Mouse (Mus musculus) midbrain, embryonic 16.5 days (tissue): Measurements from ENCODE around the gene Foxe3. TPM values are rescaled to one million over a fixed set of nuclear protein-coding genes. Genes with fewer than 3 reads are reported as not detected.

ENCODE experiments used
- ATAC-seq: fragments of 200-750 bp; cut with Nextera tagmentation; 2 replicates; pipeline ENCODE4 v1.8.0; 2017; ENCODE audit warnings: moderate TSS enrichment
- H3K27ac ChIP-seq: fragments of 300-500 bp; sonication (generic); 2 replicates; pipeline ENCODE4 v1.5.1; 2014; ENCODE audit warnings: mild to moderate bottlenecking, low read length, mixed read lengths
- H3K27me3 ChIP-seq: fragments of 300-500 bp; sonication (generic); 2 replicates; pipeline ENCODE4 v1.6.1; 2014; ENCODE audit warnings: low read depth, low read length, mixed read lengths; ENCODE audit not compliant: control insufficient read depth, insufficient read depth
- H3K36me3 ChIP-seq: fragments of 300-500 bp; sonication (generic); 2 replicates; pipeline ENCODE4 v1.6.1; 2014; ENCODE audit warnings: mild to moderate bottlenecking, low read length, moderate library complexity, mixed read lengths; ENCODE audit not compliant: control insufficient read depth, insufficient read depth
- H3K4me1 ChIP-seq: fragments of 300-500 bp; sonication (generic); 2 replicates; pipeline ENCODE4 v1.6.1; 2014; ENCODE audit warnings: mild to moderate bottlenecking, low read length, mixed read lengths; ENCODE audit not compliant: control insufficient read depth, insufficient read depth
- H3K4me2 ChIP-seq: fragments of 300-500 bp; sonication (generic); 2 replicates; pipeline ENCODE4 v1.6.1; 2014; ENCODE audit warnings: mild to moderate bottlenecking, low read length, mixed read lengths
- H3K4me3 ChIP-seq: fragments of 300-500 bp; sonication (generic); 2 replicates; pipeline ENCODE4 v1.5.1; 2014; ENCODE audit warnings: low read depth, mild to moderate bottlenecking, low read length, moderate library complexity, mixed read lengths
- H3K9ac ChIP-seq: fragments of 300-500 bp; sonication (generic); 2 replicates; pipeline ENCODE4 v1.6.1; 2014; ENCODE audit warnings: low read depth, low read length, mixed read lengths
- H3K9me3 ChIP-seq: fragments of 300-500 bp; sonication (generic); replicated peaks from 2 replicates; pipeline ENCODE4 v1.6.1; 2014; ENCODE audit warnings: mild to moderate bottlenecking, low read length, mixed read lengths; ENCODE audit not compliant: control insufficient read depth, poor library complexity, severe bottlenecking
- WGBS: fragments of 180-500 bp; shearing (Covaris S2); extraction: QIAGEN DNeasy Blood & Tissue Kit; methylation state at CpG from one replicate; pipeline ENCODE4 v1.1.7; 2014; 5-methylcytosine and 5-hydroxymethylcytosine counted together
- polyA plus RNA-seq: library from polyadenylated mRNA; unstranded; fragments of >200 nt; fragmentation: Nextera tagmentation; extraction: Ambion mirVana; gene quantifications from 2 replicates; pipeline ENCODE4 v1.2.1, GENCODE M21; 2015

Foxe3 gene
- polyA plus RNA-seq, 1 experiment from 2014 or later, result not detected

DNA sequence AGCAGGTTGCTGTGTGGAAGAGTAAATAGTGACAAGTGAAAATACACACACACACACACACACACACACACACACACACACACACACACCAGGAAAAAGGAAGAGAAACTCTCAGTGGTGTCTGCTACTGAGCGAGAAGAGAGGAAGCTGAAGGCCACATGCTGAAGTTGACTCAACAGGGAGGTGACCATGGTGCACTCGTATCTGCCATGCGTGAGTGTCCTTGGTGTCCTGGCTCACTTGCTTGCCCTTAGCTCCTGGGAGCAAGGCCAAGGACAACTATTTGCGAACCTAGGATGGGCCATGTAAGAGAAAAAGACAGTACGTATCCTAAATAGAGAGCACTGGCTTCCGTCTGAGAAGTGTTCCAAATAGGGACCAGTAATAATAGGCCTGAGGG lies 8.4 kb upstream of the Foxe3 start:
- Histone ChIP-seq H3K9me3 (no peaks in the 10 kb centered on the region), H3K27ac (no peak overlapping the region), H3K4me3 (no peak overlapping the region), H3K9ac (no peak overlapping the region), H3K4me2 (no peak overlapping the region), H3K4me1 (no peaks in the 10 kb centered on the region), H3K27me3 (peaks cover 3% of the 10 kb centered on the region; the same call in 1 of the 2 replicates), H3K36me3 (no peaks in the 10 kb centered on the region)
- ATAC-seq, result no peak
- WGBS, result 87% methylated on average over 6 of the region's 6 CpGs

DNA sequence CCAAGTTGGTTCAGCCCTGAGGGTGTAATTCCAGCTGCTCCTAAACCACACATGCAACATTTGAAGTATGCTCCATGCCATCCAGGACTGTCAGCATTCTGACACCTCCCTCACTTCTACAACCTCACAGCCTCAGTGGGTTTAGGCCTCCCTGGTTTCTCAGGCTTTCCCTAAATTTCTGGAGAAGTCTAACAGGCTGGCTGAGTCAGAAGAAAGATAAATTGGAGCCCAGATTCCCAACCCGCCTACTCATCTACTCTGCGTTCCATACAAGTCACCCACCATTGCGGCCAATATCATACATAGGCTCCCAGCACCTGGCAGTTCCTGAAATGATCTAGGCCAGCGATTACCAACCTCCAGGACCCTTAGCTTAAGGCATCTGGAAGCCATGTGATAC lies 6.9 kb upstream of the Foxe3 start:
- no peak overlapping the region for H3K4me2 ChIP-seq
- H3K27ac ChIP-seq, result no peak overlapping the region
- H3K36me3 ChIP-seq, result no peaks in the 10 kb centered on the region
- ATAC-seq, result no peak
- peaks cover 6% of the 10 kb centered on the region for H3K27me3 ChIP-seq
- no peaks in the 10 kb centered on the region for H3K4me1 ChIP-seq
- 91% methylated on average over 4 of the region's 4 CpGs for WGBS
- no peak overlapping the region for H3K9ac ChIP-seq
- H3K9me3 ChIP-seq, result no peaks in the 10 kb centered on the region
- H3K4me3 ChIP-seq, result no peak overlapping the region

DNA sequence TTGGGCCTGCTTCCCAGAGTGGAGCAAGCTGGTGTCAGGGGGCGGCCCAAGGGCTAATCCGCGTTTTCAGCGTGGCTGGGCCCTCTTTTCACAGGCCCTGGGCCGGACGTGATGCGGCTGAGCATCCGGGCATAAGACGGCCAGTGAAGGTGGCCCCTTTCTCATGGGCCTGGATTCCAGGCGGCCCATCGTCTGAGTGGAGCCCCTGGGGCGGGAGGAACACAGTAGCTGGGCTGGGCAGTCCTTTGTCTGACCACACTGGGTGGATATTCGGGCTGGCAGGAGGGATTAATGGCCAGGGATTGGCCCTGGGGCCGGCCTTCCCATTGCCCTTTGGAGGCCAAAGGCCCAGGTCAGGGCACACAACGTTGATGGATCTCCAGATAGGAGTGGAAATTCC lies 3.3 kb upstream of the Foxe3 start:
- WGBS, result 10% methylated on average over 15 of the region's 15 CpGs
- H3K4me2 ChIP-seq, result no peak overlapping the region
- H3K4me1 ChIP-seq, result peaks cover 10% of the 10 kb centered on the region; the same call in 1 of the 2 replicates
- no peak overlapping the region for H3K27ac ChIP-seq
- H3K27me3 ChIP-seq, result peaks cover 39% of the 10 kb centered on the region
- no peak overlapping the region for H3K9ac ChIP-seq
- H3K36me3 ChIP-seq, result no peaks in the 10 kb centered on the region
- H3K4me3 ChIP-seq, result no peak overlapping the region
- ATAC-seq, result no peak; the same call in 1 of the 2 replicates
- no peaks in the 10 kb centered on the region for H3K9me3 ChIP-seq

DNA sequence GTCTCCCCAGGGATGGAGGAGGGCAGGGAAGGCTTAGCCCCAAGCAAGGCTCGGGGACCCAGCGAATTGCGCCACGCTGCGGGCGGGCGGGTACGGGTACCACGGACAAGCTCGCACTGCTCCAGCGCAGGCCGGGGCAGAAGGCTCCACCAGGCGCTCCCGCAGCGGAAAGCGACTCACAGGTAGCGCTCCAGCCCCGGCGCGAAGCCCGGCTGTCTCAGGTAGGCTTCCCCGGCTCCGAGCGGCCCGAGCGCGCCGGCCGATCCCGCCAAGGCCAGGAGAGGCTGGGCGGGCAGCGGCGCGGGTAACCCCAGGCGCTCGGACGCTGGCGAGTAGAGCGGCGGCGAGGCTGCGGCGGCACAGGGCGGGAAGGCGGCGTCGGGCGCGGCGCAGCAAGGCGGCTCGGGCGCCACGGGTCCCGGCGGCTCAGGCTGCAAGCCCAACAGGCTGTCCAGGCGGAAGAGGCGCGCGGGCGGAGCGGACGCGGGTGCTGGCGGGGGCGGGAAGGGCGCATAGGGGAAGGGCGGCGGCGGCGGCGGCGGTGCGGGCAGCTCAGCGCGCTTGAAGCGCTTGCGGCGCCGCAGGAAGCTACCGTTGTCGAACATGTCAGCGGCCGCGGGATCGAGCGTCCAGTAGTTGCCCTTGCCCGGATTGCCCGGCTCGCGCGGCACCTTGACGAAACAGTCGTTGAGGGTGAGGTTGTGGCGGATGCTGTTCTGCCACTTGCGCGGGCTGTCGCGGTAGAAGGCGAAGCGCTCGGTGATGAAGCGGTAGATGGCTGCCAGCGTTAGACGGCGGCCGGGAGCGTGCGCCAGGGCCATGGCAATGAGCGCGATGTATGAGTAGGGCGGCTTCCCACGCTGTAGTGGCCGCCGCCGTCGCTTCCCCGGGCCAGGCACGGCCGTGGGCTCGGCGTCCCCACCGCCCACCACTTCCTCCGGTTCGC lies 569 bp downstream of the Foxe3 start:
- no peak overlapping the region; the same call in 1 of the 2 replicates for H3K9ac ChIP-seq
- H3K27ac ChIP-seq, result no peak overlapping the region
- H3K9me3 ChIP-seq, result no peaks in the 10 kb centered on the region
- H3K4me3 ChIP-seq, result peak overlapping the region; percentile 41
- peaks cover 10% of the 10 kb centered on the region; the same call in 1 of the 2 replicates for H3K4me1 ChIP-seq
- H3K36me3 ChIP-seq, result no peaks in the 10 kb centered on the region
- WGBS, result under 1% methylated on average over 95 of the region's 125 CpGs
- H3K27me3 ChIP-seq, result peaks cover 60% of the 10 kb centered on the region
- peak; percentile 61; the same call in 1 of the 2 replicates for ATAC-seq
- peak overlapping the region; percentile 61 for H3K4me2 ChIP-seq

DNA sequence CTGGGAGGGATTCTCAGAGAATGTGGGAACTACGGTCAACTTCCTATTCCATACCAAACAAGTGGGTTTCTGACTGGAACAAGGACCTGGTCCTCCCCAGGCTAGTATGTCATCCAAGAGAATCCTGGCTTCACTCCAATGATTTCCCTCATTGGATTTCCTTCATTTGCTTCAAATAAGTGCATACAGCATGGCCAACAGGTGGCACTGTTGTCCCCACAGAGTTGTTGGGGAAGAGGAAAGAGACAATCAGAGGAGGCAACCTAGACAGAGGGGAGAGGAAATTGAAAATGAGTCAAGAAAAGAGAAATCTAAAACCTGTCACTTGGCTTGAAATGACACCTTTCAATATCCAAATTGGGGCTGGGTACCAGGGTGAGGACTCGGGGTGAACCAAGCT lies 8.7 kb downstream of the Foxe3 start:
- H3K27me3 ChIP-seq, result peaks cover 60% of the 10 kb centered on the region
- H3K9ac ChIP-seq, result no peak overlapping the region
- no peak overlapping the region for H3K27ac ChIP-seq
- no peak for ATAC-seq
- no peak overlapping the region for H3K4me3 ChIP-seq
- H3K9me3 ChIP-seq, result no peaks in the 10 kb centered on the region
- H3K4me1 ChIP-seq, result no peaks in the 10 kb centered on the region
- WGBS, result 49% methylated on average over 2 of the region's 2 CpGs
- H3K4me2 ChIP-seq, result no peak overlapping the region
- H3K36me3 ChIP-seq, result no peaks in the 10 kb centered on the region

DNA sequence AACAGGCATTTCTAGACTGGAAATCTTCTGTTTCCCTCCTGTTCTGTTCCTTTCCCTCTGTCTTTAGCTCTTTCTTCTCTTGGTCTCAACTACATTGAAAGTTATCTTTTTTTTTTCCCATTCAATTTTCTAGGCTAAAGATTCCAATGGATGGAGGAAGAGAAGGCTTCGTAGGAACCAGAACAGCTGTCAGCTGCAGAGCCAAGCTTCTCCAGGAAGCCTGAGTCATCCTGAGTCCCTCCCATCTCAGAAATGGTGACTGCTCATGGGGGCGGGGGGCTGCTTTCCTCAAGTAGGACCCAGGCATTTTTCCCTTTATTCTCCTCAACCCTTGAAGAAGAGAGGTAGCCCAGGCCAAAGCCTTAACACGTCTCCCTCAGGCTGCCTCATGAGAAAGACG lies 9.8 kb downstream of the Foxe3 start:
- 34% methylated on average over 4 of the region's 4 CpGs for WGBS
- ATAC-seq, result no peak

DNA sequence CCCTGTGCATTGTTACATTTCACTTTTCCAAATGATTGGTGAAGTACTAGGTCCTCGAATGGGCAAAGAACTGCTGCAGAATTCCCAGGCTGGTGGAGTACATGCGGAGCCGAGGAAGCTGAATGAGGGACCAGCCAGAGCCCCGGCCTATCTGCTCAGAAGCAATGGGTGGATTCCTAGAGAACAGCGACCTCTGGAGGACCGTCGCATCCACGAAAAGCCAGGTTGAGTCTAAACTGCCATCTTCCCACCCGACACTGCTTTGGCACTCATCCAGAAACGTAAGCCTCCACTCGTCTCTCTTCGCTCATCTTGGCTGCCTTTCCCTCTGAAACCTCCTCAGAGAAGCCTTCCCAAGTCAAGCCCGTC lies 12.2 kb downstream of the Foxe3 start:
- no peak overlapping the region for H3K4me3 ChIP-seq
- H3K4me1 ChIP-seq, result peaks cover 4% of the 10 kb centered on the region; the same call in 1 of the 2 replicates
- no peak overlapping the region for H3K27ac ChIP-seq
- peaks cover 76% of the 10 kb centered on the region for H3K27me3 ChIP-seq
- no peak overlapping the region for H3K4me2 ChIP-seq
- H3K9me3 ChIP-seq, result no peaks in the 10 kb centered on the region
- H3K9ac ChIP-seq, result no peak overlapping the region
- no peaks in the 10 kb centered on the region for H3K36me3 ChIP-seq
- WGBS, result under 1% methylated on average over 13 of the region's 13 CpGs
- ATAC-seq, result peak; percentile 20; the same call in 1 of the 2 replicates

More for the DNA sequence above, 9.8 kb downstream of the Foxe3 start:
- Histone ChIP-seq H3K9me3 (no peaks in the 10 kb centered on the region), H3K36me3 (no peaks in the 10 kb centered on the region), H3K4me1 (no peaks in the 10 kb centered on the region), H3K27ac (no peak overlapping the region), H3K9ac (no peak overlapping the region), H3K27me3 (peaks cover 64% of the 10 kb centered on the region), H3K4me2 (no peak overlapping the region), H3K4me3 (no peak overlapping the region)

DNA sequence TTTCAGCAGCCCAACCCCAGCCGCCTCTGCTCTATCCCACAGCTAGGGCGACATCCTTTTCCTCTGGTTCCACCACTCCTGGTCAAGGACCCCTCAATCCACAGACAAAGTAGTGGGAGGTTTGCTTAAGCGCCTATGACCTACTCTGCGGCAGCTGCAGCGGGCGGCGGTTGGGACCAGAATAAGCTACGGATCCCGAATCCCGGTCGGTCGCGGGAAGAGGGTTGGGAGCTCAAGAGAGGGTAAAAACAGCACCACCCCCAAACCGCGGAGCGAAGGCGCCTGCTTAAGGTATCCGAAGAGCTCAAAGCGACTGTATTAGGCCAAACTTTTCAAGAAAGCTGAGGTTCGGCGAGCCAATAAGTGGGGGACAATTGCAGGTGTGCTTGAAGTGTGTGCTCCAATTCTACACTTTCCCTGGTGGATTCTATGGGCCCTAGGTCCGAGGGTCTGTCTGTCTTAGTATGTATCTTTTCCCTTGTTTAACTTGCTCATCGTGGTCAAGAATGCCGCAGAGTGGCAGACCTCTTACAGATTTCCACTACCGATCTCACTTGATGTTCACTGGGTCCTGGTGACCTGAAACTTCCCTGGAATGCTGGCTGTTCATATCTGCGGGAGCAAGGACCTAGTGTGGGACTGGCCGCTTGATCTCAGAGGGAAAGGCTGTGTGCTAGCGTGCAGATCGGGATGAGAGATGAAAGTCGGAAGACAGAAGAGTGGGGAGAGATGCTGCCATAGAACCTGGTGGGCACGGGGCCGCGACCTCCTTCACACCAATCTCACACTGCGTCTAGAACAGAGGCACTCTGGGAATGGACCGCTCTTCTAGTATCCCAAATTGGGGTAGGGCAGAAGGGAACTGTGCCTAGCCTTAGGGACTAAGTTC lies 12.9 kb downstream of the Foxe3 start:
- peaks cover 10% of the 10 kb centered on the region for H3K4me1 ChIP-seq
- no peak overlapping the region for H3K27ac ChIP-seq
- H3K27me3 ChIP-seq, result peaks cover 78% of the 10 kb centered on the region
- no peak overlapping the region for H3K4me3 ChIP-seq
- no peaks in the 10 kb centered on the region for H3K9me3 ChIP-seq
- H3K9ac ChIP-seq, result no peak overlapping the region
- ATAC-seq, result no peak
- WGBS, result 2% methylated on average over 35 of the region's 35 CpGs
- no peaks in the 10 kb centered on the region for H3K36me3 ChIP-seq
- no peak overlapping the region for H3K4me2 ChIP-seq
